Mouse (Mus musculus) embryo, embryonic 10 days (tissue): ENCODE results near the gene Vps25.

Experiments
- DNase-seq: peaks from one replicate; pipeline ENCODE4 v3.0.0-alpha.2; 2015; ENCODE audit warnings: low spot score

Gene Vps25

DNA sequence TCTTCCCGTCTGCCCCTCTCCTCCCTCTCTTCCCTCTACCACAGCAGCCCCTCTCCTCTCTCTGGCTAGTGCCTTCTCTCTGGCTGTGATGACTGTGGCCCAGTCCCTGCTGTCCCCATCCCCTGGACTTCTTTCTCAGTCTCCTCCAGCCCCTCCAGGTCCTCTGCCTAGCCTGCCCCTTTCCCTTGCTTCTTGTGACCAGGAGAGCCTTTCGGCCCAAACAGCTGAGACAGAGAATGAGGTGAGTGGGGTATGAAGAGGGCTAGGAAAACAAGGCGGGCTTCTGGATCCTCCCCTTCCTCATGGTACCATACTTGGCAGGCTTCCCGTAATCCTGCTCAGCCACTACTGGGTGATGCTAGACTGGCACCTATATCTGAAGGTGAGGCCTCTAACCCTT is 21.8 kb downstream of the Vps25 start:
- DNase-seq: no peak

GRCm38 (mm10) chr11:101276319-101277070 is 23.0 kb downstream of the Vps25 start:
- DNase-seq: peak; percentile 20

GRCm38 (mm10) chr11:101277381-101278222 is 24.1 kb downstream of the Vps25 start:
- DNase-seq: no peak

- DNase-seq: peak; percentile 97
Observed at GRCm38 (mm10) chr11:101278223-101279192, 25.0 kb downstream of the Vps25 start, which contains the start of the genes Cntd1 and Coa3. Cntd1 (plus strand) TSS chr11:101279012. Coa3 (minus strand) TSS chr11:101279114.

DNA sequence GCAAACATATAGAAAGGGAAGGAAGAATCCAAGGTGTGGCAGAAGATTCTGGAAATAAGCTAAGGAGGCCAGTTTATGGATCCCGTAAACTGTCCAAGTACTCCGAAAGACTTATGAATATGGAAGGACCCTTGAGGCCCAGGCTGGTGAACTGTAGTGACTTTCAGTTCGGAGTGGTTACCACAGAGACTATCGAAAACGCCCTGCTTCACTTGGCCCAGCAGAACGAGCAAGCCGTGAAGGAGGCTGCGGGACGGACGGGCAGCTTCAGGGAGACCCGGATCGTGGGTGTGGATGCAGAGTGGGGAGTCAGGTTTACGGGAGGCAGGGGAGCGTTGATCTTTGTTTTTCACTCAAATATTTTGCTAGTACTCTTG is 25.7 kb downstream of the Vps25 start:
- DNase-seq: no peak

DNA sequence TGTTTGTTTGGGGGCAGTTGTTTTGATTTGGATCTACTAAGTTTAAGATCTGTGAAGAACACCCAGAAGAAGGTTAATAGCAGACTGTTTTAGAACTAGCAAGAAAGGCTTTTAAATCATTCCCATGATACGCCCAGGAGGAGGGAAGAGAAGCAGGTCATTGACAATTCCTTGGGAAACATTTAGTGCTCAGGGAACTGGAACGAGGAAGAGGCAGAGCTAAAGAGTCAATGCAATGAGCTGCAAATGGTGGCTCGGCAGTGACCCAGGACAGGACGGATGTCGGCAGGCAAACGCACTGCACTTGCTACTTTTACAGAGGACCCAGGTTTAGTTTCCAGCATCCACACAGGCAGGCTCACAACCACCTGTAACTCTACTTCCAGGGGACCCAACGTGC is 27.3 kb downstream of the Vps25 start:
- DNase-seq: no peak

DNA sequence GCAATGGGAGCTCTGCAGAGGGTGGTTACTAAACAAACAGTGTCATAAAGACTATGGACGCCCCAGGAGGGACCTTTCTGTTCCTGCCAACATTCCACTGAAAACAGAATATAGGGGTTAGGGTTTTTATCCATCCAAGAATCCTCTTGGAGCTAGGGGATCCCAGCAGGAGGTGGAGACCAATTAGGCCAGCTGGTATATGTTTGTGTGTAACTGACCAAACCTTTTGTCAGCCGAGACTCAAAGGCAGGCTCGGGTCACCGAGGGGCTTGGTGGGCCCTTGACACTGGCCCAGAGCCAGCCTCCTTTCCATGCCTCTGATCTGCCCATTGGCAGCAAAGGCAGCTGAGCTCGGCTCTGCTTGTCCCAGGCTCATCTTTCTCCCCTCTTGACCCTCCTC is 29.4 kb downstream of the Vps25 start:
- peak; percentile 40 for DNase-seq

DNA sequence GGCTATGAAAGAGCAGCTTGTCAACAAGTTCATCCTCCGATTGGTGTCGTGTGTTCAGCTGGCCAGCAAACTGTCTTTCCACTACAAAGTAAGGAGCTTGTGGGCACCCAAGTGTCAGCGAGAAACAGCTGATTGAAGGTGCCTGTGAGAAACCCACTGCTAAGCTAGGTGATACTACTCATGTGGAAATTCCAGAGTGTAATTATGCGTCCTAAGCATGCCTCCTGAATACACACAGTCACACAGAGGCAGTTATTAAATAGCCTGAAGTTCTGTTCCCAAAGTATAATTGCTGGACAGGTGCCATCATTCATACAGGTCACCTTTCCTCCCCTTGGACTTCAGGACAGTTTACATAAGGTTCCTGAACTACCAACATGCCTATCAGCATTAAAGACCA is 30.3 kb downstream of the Vps25 start:
- DNase-seq: no peak

- no peak for DNase-seq
Observed at GRCm38 (mm10) chr11:101287306-101287705, 33.8 kb downstream of the Vps25 start.

DNA sequence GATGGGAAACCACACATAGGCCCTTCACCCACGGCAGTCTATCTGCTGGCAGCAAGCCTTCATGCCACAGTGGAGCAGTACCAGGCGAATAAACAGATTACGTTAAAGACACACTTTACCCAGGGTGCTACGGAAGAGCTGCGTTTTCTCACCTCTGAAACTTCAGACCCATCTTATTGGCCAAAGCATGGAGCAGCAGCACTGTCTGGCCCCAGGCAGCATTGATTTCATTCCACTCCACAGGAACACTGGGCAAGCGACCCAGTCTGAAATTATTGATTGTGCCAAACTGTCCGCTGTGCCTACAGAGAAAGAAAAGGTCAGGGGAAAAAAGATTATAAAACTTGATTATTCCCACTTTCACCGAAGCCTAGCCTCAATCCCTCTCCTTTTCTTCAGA is 37.7 kb downstream of the Vps25 start:
- no peak for DNase-seq

- no peak for DNase-seq
Observed at GRCm38 (mm10) chr11:101295191-101295590, 41.7 kb downstream of the Vps25 start.

GRCm38 (mm10) chr11:101300881-101301280 is 47.4 kb downstream of the Vps25 start:
- no peak for DNase-seq

GRCm38 (mm10) chr11:101301299-101302003 is 47.9 kb downstream of the Vps25 start:
- DNase-seq: no peak

DNA sequence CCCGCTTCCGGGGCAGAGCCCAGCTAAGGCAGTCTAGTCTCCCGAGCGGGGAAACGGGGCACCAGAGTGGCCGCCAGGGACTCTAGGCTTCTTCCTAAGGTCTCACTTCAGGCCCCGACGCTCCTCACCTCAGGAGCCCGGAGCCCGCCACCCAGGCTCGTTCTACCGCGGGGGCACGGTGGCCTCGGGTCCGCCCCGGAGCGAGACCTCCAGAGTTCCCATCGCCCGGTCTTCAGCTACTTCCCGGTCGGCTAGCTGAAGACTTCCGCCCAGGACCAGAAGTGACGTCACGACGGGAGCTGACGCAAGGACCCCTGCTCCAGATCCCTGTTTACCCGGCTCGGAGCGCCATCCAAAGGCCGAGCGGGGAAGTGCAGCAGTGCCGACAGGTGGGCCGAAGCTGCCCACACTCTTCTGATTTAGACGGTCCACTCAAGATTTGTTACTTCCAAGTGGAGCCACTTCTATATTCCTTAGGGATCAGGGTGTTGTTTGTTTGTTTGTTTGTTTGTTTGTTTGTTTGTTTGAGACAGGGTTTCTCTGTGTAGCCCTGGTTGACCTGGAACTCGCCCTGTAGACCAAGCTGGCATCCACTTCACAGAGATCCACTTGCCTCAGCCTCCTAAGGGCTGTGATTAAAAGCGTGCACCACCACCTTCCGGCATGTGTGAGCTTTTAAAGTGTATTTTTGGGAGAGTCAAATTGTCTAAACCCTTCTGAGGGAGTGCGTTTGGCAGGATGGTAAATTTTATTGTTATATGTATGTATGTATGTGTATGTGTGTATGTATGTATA is 48.7 kb downstream of the Vps25 start, which contains the start of gene Becn1:
TSS of gene Becn1 (minus strand) at position 283 of the 795 bp plus-strand sequence.
- peak; percentile 98 for DNase-seq

- no peak for DNase-seq
Observed at GRCm38 (mm10) chr11:101307744-101308143, 54.2 kb downstream of the Vps25 start.
